Mouse (Mus musculus) megakaryocyte, adult 5-6 weeks (primary cell): Measurements from ENCODE around the gene Tmem200a. TPM values are rescaled to one million over a fixed set of nuclear protein-coding genes. Genes with fewer than 3 reads are reported as not detected.

Experiments
- ATAC-seq: 2 replicates; pipeline ENCODE4 v1.8.0; 2016; ENCODE audit warnings: mild to moderate bottlenecking, inconsistent platforms; ENCODE audit not compliant: poor library complexity, severe bottlenecking
- total RNA-seq, 2 experiments: library from RNA; stranded (forward) in 1 of 2; stranded (reverse) in 1 of 2; fragments of 153-499, 151-499 nt in 1 of 2; fragments of 221-1000, 200-1000 nt in 1 of 2; gene quantifications; 2 replicates each; pipeline versions ENCODE4 v1.2.3 to v1.2.4; 2015 to 2017

Gene Tmem200a
- total RNA-seq, 2 experiments from 2014 or later = not detected

- no peak for ATAC-seq
These were observed 94.8 kb downstream of the Tmem200a start for GRCm38 (mm10) chr10:25984056-25984455.

DNA sequence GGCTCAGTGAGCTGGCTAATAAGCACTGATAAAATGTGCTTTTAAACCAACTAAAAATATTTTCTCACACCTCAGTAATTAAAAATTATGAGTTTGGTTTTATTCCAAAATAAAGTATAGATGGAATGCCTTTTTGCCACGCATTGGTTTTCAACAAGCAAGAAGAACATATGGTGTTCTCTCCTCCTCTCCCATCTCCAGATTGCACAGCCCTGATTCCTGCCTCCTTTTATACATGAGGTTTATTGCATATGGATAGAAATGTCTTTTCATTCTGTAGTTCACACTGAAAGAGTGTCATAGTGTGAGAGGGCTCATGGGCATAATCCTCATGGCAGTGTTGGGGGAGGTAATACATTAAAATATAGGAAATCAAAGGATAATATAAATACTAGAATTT is 96.2 kb downstream of the Tmem200a start:
- ATAC-seq = no peak

DNA sequence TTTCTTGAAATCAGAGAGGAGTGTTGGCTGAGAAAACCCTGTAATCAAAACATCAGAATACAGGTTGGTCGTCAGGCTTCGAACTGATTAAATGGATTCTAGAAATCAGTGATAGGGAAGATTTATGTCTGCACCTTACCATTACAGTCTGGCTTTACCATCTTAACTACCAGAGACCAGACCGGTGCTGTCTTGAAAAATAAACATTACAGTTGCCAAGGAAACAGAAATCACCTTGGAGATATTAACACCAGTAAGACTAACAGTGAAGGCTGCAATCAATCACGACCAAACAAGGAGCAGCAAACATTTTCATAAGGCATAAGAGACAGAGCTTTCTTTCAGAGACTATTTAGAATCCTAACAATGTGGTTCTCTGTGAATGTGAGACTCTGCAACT is 116.0 kb downstream of the Tmem200a start:
- ATAC-seq = no peak

DNA sequence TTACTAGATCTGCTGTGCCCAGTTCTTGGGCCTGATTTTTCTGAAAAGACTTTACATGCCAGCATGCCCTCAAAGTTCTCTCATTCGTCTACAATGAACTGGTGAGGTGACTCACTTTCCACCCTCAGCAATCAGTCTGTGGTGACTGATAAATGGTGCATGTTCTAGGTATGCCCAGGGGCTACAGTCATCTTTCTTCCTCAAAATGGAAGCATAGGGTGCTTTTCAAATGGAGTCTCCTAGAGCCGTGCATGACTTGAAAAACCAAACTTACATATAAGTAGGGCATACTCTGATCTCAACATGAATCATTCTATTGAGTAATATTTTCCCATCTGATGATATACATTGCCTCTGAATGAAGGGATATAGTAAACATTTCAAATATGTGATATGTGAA is 117.8 kb downstream of the Tmem200a start:
- ATAC-seq = no peak

- no peak for ATAC-seq
These were observed 119.8 kb downstream of the Tmem200a start for GRCm38 (mm10) chr10:25958762-25959753.

DNA sequence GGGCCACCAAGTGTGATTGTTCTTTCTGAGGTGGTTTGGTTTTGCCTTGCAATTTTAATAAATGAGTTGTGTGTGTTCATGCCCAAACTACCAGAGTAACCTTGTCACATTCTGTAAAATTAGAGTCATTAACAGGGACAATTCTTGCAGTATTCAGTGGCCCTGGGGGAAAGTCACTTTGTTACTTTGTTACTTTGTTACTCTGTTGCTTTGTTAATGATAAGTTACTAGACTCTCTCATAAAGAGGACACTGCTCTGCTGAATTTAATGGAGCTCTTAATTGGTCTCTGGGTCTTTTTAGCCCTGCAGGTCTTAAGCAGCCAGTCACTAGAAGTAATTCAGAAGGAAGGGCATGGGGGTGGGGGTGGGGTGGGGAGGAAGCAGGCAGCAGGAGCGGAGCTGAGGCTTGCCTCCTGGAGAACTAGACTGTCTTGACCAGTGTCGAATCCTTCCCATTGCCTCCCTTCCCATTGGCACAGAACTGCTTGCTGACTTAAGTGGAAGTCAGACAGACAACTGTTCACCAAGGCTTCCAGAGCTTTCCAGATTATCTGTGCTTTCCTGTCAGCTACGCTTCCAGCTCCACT is 124.1 kb downstream of the Tmem200a start:
- ATAC-seq = no peak

DNA sequence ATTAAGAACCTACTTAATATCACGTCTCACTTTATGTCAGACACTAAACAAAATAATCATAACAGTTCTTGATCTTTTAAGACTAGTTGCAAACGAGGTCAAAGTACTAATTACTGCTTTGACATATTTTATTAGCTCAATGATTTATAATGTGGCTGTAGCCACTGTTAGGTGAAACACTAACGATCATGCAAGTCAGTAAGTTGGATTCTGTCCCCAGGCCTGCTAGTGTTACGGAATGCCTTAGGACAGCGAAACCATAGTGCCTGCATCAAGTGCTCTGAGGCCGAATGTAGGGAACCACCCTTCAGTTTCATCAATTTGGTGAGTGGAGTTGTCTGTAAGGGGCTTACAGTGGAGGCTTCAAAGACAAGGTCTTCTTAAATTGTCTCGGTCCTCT is 126.0 kb downstream of the Tmem200a start:
- no peak for ATAC-seq

- no peak for ATAC-seq
These were observed 126.7 kb downstream of the Tmem200a start for GRCm38 (mm10) chr10:25952150-25952549.

GRCm38 (mm10) chr10:25945866-25946265 is 133.0 kb downstream of the Tmem200a start:
- no peak for ATAC-seq

DNA sequence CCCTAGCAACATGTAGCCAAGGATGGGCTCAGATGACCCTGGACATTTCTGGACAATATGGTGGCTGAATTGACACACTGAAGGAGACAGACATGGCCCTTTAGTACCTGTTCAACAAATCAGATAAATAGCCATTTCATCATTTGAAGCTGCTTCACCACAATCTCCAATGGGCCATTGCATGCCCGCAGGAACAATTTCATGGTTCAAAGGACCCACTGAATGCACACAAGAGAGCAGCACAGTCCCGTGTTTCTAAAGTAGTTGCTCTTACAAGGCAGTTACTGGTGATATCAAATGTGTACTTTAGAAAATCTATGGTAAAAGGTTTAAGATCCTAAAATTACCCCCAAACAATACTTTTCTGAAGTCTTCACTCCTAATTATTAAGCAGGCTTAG is 134.2 kb downstream of the Tmem200a start:
- ATAC-seq = no peak

DNA sequence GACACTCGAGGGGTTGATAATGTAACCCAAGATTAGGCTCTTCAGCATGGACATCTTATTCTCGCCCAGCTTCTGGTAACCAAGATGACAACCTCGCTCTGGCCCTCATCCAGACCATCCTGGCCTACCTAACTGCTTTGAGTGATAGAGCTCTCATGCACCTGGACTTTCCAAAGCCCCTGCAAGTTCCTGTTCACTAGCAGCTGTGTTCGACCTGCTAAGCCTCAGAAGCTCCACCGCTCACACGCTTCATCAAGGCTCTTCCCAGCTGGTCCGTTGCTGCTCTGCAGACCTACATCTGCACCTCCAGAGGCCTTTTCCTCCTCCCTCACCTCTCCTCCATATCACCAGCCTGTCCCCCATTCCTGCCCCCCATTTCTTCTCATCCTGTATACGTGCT is 147.1 kb downstream of the Tmem200a start:
- ATAC-seq = no peak

GRCm38 (mm10) chr10:25929401-25930150 is 149.3 kb downstream of the Tmem200a start:
- no peak for ATAC-seq

DNA sequence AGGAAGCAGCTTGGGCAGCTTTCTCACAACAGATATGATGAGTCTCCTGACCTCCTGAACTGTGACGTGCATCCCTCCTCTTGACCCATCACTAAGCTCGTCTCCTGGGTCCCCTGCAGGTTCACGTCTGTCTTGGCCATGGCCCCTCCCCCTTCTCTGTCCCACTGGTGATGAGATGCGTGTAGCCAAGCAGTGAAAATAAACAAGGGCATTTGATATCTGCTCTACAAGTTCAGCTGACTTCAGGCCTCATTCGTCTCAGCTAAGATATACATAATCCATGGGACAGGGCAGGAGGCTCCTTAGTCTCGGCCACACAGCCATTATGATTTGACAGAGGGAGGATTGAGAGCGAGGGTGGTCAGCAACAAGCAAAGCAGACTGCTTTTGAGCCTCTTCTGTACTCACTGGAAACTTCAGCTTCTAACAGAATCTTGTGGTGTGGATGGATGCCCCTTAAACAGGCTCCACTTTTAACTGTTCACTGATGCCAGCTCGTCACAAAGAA is 149.9 kb downstream of the Tmem200a start:
- no peak for ATAC-seq

- no peak for ATAC-seq
These were observed 150.4 kb downstream of the Tmem200a start for GRCm38 (mm10) chr10:25928448-25928786.

GRCm38 (mm10) chr10:25927553-25928447 is 151.1 kb downstream of the Tmem200a start:
- ATAC-seq = no peak

- ATAC-seq = no peak
These were observed 158.1 kb downstream of the Tmem200a start for GRCm38 (mm10) chr10:25920640-25921278.

GRCm38 (mm10) chr10:25918103-25918502 is 160.7 kb downstream of the Tmem200a start:
- ATAC-seq = no peak

- no peak for ATAC-seq
These were observed 168.6 kb downstream of the Tmem200a start for GRCm38 (mm10) chr10:25910270-25910669.

DNA sequence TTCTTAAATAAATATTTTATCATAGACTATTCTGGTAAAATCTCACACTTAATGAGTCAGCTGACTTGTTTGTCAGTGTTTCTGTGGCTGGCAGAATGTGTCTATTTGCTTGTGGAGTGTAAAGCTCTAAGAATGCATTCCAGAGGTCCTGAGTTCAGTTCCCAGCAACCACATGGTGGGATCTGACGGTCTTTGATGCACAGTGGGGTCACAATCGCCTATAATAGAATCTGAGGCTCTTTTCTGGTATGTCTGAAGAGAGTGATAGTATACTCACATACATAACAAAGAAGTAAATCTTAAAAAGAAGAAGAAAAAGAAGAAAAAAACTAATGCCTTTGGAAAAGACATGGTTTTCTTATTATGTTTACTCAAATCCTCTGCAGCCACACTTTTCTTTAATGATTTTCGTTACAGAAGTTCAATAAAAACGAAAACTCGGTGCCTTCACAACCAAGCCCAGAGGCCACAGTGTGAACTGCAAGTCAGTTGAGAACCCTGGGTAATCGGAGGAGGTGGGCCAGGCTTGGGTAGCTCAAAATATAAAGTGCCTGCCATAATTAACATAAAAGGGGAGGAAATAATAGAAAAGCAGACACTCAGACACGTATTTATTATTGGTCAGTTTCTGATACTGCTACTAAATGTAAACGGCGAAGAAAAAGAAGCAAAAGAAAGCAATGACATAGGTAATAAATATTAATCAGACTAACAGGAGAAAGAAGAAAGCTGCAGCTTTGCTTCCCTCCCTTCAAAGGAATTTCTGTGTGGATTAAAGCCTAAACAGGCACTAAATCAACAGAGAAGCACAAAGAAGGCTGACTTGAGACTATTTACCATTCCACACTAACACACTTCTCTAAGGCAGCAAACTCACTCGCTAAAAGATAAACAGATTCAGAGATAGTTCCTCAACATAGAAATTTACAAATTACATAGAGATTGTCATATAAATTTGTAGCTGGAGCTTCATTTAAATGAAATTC is 170.5 kb downstream of the Tmem200a start:
- ATAC-seq = no peak
